Mouse (Mus musculus): ENCODE data around the gene Sema6b. TPM values are rescaled to one million over a fixed set of nuclear protein-coding genes. Genes with fewer than 3 reads are reported as not detected.

Gene Sema6b
- 35.0 and 48.5 TPM in 2 replicates for polyA plus RNA-seq (2012; rRNA removed)

- TF ChIP-seq POLR2A (IDR thresholded peaks at IDR 0.05; ENCODE audit: borderline replicate concordance, extremely low read depth, insufficient read depth, insufficient read length, poor library complexity, severe bottlenecking): peak; percentile 50; the same call in 1 of the 2 replicates
- no peak for TF ChIP-seq CTCF (IDR thresholded peaks at IDR 0.05; ENCODE audit: borderline replicate concordance, extremely low read depth, insufficient read depth, insufficient read length)
- DNase-seq (ENCODE audit: low read depth): peak; percentile 86
Measured at GRCm38 (mm10) chr17:56139858-56140595, at the start of gene Sema6b. Gene Sema6b, minus strand, starts transcription at chr17:56140343.

- TF ChIP-seq CTCF (IDR thresholded peaks at IDR 0.05; ENCODE audit: borderline replicate concordance, extremely low read depth, insufficient read depth, insufficient read length): no peak
- TF ChIP-seq POLR2A (IDR thresholded peaks at IDR 0.05; ENCODE audit: borderline replicate concordance, extremely low read depth, insufficient read depth, insufficient read length, poor library complexity, severe bottlenecking): no peak
- peak; percentile 62 for DNase-seq (ENCODE audit: low read depth)
Measured at GRCm38 (mm10) chr17:56185281-56186141, 45.4 kb upstream of the Sema6b start.

- TF ChIP-seq POLR2A (IDR thresholded peaks at IDR 0.05; ENCODE audit: borderline replicate concordance, extremely low read depth, insufficient read depth, insufficient read length, poor library complexity, severe bottlenecking) (peak; percentile 59; the same call in 1 of the 2 replicates), CTCF (IDR thresholded peaks at IDR 0.05; ENCODE audit: borderline replicate concordance, extremely low read depth, insufficient read depth, insufficient read length) (no peak)
- DNase-seq (ENCODE audit: low read depth): peak; percentile 98
Measured at GRCm38 (mm10) chr17:56183658-56184103, 43.5 kb upstream of the Sema6b start, which contains the start of gene Mydgf. Gene Mydgf, minus strand, starts transcription at chr17:56183920.

- no peak for DNase-seq (ENCODE audit: low read depth)
Measured at GRCm38 (mm10) chr17:56182975-56183657, 43.0 kb upstream of the Sema6b start.

GRCm38 (mm10) chr17:56175416-56175815, 35.3 kb upstream of the Sema6b start:
- TF ChIP-seq CTCF (IDR thresholded peaks at IDR 0.05; ENCODE audit: borderline replicate concordance, extremely low read depth, insufficient read depth, insufficient read length) (no peak), POLR2A (IDR thresholded peaks at IDR 0.05; ENCODE audit: borderline replicate concordance, extremely low read depth, insufficient read depth, insufficient read length, poor library complexity, severe bottlenecking) (no peak)
- DNase-seq (ENCODE audit: low read depth): no peak

More at GRCm38 (mm10) chr17:56182975-56183657, 43.0 kb upstream of the Sema6b start:
- no peak for TF ChIP-seq POLR2A (IDR thresholded peaks at IDR 0.05; ENCODE audit: borderline replicate concordance, extremely low read depth, insufficient read depth, insufficient read length, poor library complexity, severe bottlenecking)
- no peak for TF ChIP-seq CTCF (IDR thresholded peaks at IDR 0.05; ENCODE audit: borderline replicate concordance, extremely low read depth, insufficient read depth, insufficient read length)

DNA sequence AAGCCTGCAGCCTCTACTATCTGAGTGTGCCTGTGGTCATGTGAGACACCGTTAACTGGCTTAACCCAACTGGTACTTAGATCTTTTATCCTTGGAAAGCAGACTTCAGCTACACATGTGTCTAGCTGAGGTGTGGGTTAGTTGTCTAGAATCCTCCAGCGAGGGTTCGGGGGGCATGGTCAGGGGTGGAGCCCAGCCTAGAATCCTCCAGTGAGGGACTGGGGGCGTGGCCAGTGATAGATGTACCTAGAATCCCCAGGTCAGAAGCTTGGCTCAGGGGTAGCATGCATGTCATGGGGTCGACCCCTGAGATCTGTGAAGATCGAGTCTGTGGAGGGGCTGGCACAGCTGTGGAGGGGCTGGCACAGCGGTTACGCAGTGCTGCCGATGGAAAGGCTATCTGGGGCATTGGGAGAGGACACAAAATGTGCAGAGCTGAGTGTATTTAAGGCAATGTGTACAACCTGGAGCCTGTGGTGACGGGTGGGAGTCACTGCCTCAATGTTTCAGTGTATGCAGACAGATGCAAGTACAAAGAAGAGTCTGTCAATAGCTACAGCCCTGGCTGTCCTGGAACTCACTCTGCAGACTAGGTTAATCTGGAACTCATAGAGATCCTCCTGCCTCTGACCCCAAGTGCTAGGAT, 33.4 kb upstream of the Sema6b start:
- TF ChIP-seq CTCF (IDR thresholded peaks at IDR 0.05; ENCODE audit: borderline replicate concordance, extremely low read depth, insufficient read depth, insufficient read length): no peak
- TF ChIP-seq POLR2A (IDR thresholded peaks at IDR 0.05; ENCODE audit: borderline replicate concordance, extremely low read depth, insufficient read depth, insufficient read length, poor library complexity, severe bottlenecking): no peak
- DNase-seq (ENCODE audit: low read depth): no peak

- no peak for TF ChIP-seq POLR2A (IDR thresholded peaks at IDR 0.05; ENCODE audit: borderline replicate concordance, extremely low read depth, insufficient read depth, insufficient read length, poor library complexity, severe bottlenecking)
- TF ChIP-seq CTCF (IDR thresholded peaks at IDR 0.05; ENCODE audit: borderline replicate concordance, extremely low read depth, insufficient read depth, insufficient read length): no peak
- DNase-seq (ENCODE audit: low read depth): no peak
Measured at GRCm38 (mm10) chr17:56171881-56172280, 31.7 kb upstream of the Sema6b start.

DNA sequence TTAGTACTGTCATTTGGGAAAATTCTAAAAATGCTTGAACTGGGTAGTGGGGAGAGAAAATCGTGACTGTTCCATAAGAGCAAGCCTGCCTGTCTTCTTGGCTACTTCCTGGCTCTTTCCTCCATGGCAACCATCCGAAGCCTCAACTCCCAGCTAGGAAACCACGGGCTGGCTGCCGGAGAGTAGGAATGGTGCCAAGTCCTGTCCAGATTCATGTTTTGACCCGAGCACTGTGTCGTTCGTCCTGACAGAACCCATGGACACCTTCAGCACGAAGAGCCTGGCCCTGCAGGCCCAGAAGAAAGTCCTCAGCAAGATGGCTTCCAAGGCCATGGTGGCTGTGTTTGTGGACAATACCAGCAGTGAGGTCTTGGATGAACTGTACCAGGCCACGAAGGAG, 31.3 kb upstream of the Sema6b start:
- no peak for DNase-seq (ENCODE audit: low read depth)
- TF ChIP-seq POLR2A (IDR thresholded peaks at IDR 0.05; ENCODE audit: borderline replicate concordance, extremely low read depth, insufficient read depth, insufficient read length, poor library complexity, severe bottlenecking) (no peak), CTCF (IDR thresholded peaks at IDR 0.05; ENCODE audit: borderline replicate concordance, extremely low read depth, insufficient read depth, insufficient read length) (no peak)

- TF ChIP-seq POLR2A (IDR thresholded peaks at IDR 0.05; ENCODE audit: borderline replicate concordance, extremely low read depth, insufficient read depth, insufficient read length, poor library complexity, severe bottlenecking): no peak
- no peak for TF ChIP-seq CTCF (IDR thresholded peaks at IDR 0.05; ENCODE audit: borderline replicate concordance, extremely low read depth, insufficient read depth, insufficient read length)
- DNase-seq (ENCODE audit: low read depth): peak; percentile 36
Measured at GRCm38 (mm10) chr17:56170636-56171035, 30.5 kb upstream of the Sema6b start.

- no peak for TF ChIP-seq CTCF (IDR thresholded peaks at IDR 0.05; ENCODE audit: borderline replicate concordance, extremely low read depth, insufficient read depth, insufficient read length)
- TF ChIP-seq POLR2A (IDR thresholded peaks at IDR 0.05; ENCODE audit: borderline replicate concordance, extremely low read depth, insufficient read depth, insufficient read length, poor library complexity, severe bottlenecking): no peak
- no peak for DNase-seq (ENCODE audit: low read depth)
Measured at GRCm38 (mm10) chr17:56169830-56170229, 29.7 kb upstream of the Sema6b start.
